Mouse (Mus musculus) cerebellum, adult 2 months (tissue): ENCODE data around the gene Palld.

Experiments
- CTCF ChIP-seq: fragments of 200-500 bp; IDR thresholded peaks from 2 replicates; pipeline ENCODE4 v1.5.1; 2011; ENCODE audit warnings: low read depth, mild to moderate bottlenecking, control low read depth, low read length, moderate library complexity, borderline replicate concordance; ENCODE audit not compliant: insufficient read depth
- POLR2A ChIP-seq: fragments of 200-500 bp; IDR thresholded peaks from 2 replicates; pipeline ENCODE4 v1.6.1; 2011; ENCODE audit warnings: low read length, control low read depth, borderline replicate concordance; ENCODE audit not compliant: insufficient read depth

- no peak for TF ChIP-seq CTCF
- no peak for TF ChIP-seq POLR2A
Observed at GRCm38 (mm10) chr8:61617049-61617448, 285.4 kb downstream of the Palld start.
